Mouse (Mus musculus) kidney, embryonic 15.5 days (tissue): ENCODE measurements around the gene Fgfr2. TPM values are rescaled to one million over a fixed set of nuclear protein-coding genes. Genes with fewer than 3 reads are reported as not detected.

ENCODE experiments used
- ATAC-seq: fragments of 200-750 bp; cut with Nextera tagmentation; replicated peaks from 2 replicates; pipeline ENCODE4 v1.8.0; 2017; ENCODE audit warnings: moderate TSS enrichment; ENCODE audit not compliant: low FRiP score
- H3K27ac ChIP-seq: fragments of 300-500 bp; sonication (generic); 2 replicates; pipeline ENCODE4 v1.5.1; 2015; ENCODE audit warnings: mild to moderate bottlenecking, inconsistent platforms
- H3K27me3 ChIP-seq: fragments of 300-500 bp; sonication (generic); 2 replicates; pipeline ENCODE4 v1.6.1; 2015; ENCODE audit warnings: inconsistent platforms
- H3K36me3 ChIP-seq: fragments of 300-500 bp; sonication (generic); 2 replicates; pipeline ENCODE4 v1.6.1; 2015; ENCODE audit warnings: inconsistent platforms
- H3K4me1 ChIP-seq: fragments of 300-500 bp; sonication (generic); 2 replicates; pipeline ENCODE4 v1.6.1; 2015; ENCODE audit warnings: inconsistent platforms
- H3K4me2 ChIP-seq: fragments of 300-500 bp; sonication (generic); 2 replicates; pipeline ENCODE4 v1.6.1; 2015; ENCODE audit warnings: moderate library complexity, mild to moderate bottlenecking, inconsistent platforms
- H3K4me3 ChIP-seq: fragments of 300-500 bp; sonication (generic); replicated peaks from 2 replicates; pipeline ENCODE4 v1.5.1; 2015; ENCODE audit warnings: mild to moderate bottlenecking, inconsistent platforms
- H3K9ac ChIP-seq: fragments of 300-500 bp; sonication (generic); 2 replicates; pipeline ENCODE4 v1.6.1; 2015; ENCODE audit warnings: mild to moderate bottlenecking, inconsistent platforms
- H3K9me3 ChIP-seq: fragments of 300-500 bp; sonication (generic); replicated peaks from 2 replicates; pipeline ENCODE4 v1.6.1; 2016; ENCODE audit warnings: inconsistent platforms
- WGBS: fragments of 180-500 bp; shearing (Covaris S2); methylation state at CpG from one replicate; pipeline ENCODE4 v1.1.7; 2015; ENCODE audit warnings: mixed read lengths; 5-methylcytosine and 5-hydroxymethylcytosine counted together
- polyA plus RNA-seq: library from polyadenylated mRNA; unstranded; fragments of >200 nt; fragmentation: Nextera tagmentation; extraction: Ambion mirVana; gene quantifications from 2 replicates; pipeline ENCODE4 v1.2.1, GENCODE M21; 2015

Gene Fgfr2
- polyA plus RNA-seq, 1 experiment from 2014 or later, result 104 TPM

DNA sequence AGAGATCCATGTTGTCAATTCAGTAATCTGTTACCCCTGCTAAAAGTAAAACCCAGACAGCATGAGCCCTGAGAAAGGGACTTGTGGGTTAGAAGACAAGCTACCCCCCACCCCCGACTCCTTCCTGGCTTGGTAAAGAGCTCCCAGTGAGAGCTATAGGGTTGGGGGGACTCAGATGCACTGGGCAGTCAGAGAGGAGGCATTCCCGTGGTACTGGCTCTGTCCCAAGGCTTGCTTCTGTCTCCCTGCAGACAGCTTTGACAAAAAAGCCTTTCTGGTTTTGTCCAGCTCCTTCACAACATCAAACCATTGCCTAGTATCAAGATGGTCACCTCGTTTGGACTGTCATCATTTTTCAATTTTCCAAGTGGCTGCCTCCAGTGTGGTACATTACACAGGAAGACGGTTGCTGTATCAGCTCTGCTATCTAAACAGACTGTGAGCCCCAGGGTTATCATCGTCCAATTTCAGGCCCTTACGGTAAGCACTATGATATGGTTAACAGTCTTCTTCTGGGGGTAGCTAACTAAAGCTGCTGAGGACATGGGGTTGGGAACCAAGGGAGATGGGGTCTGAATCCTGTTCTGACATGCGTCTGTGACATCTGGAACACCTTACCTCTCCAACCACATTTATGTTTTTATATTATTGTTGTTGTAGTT is 726.4 kb downstream of the Fgfr2 start:
- 65% methylated on average over 7 of the region's 7 CpGs for WGBS
- no peak for ATAC-seq
- peaks cover 7% of the 10 kb centered on the region; the same call in 1 of the 2 replicates for H3K4me1 ChIP-seq
- H3K27me3 ChIP-seq, result no peaks in the 10 kb centered on the region
- no peaks in the 10 kb centered on the region for H3K9me3 ChIP-seq
- no peak overlapping the region for H3K9ac ChIP-seq
- H3K4me3 ChIP-seq, result no peak overlapping the region
- no peaks in the 10 kb centered on the region for H3K36me3 ChIP-seq
- H3K27ac ChIP-seq, result no peak overlapping the region
- no peak overlapping the region for H3K4me2 ChIP-seq

GRCm38 (mm10) chr7:132393582-132394175 is 729.5 kb downstream of the Fgfr2 start:
- Histone ChIP-seq H3K27ac (peak overlapping the region; percentile 23; the same call in 1 of the 2 replicates), H3K9ac (no peak overlapping the region), H3K4me3 (no peak overlapping the region), H3K4me1 (peaks cover 16% of the 10 kb centered on the region), H3K9me3 (no peaks in the 10 kb centered on the region), H3K36me3 (no peaks in the 10 kb centered on the region), H3K4me2 (no peak overlapping the region), H3K27me3 (peaks cover 4% of the 10 kb centered on the region; the same call in 1 of the 2 replicates)
- no peak for ATAC-seq

GRCm38 (mm10) chr7:132393014-132393406 is 730.1 kb downstream of the Fgfr2 start:
- Histone ChIP-seq H3K27me3 (peaks cover 4% of the 10 kb centered on the region; the same call in 1 of the 2 replicates), H3K4me3 (no peak overlapping the region), H3K9me3 (no peaks in the 10 kb centered on the region), H3K27ac (no peak overlapping the region), H3K36me3 (no peaks in the 10 kb centered on the region), H3K4me1 (peaks cover 16% of the 10 kb centered on the region), H3K9ac (no peak overlapping the region), H3K4me2 (no peak overlapping the region)
- ATAC-seq, result no peak
- 71% methylated on average over 5 of the region's 5 CpGs for WGBS

DNA sequence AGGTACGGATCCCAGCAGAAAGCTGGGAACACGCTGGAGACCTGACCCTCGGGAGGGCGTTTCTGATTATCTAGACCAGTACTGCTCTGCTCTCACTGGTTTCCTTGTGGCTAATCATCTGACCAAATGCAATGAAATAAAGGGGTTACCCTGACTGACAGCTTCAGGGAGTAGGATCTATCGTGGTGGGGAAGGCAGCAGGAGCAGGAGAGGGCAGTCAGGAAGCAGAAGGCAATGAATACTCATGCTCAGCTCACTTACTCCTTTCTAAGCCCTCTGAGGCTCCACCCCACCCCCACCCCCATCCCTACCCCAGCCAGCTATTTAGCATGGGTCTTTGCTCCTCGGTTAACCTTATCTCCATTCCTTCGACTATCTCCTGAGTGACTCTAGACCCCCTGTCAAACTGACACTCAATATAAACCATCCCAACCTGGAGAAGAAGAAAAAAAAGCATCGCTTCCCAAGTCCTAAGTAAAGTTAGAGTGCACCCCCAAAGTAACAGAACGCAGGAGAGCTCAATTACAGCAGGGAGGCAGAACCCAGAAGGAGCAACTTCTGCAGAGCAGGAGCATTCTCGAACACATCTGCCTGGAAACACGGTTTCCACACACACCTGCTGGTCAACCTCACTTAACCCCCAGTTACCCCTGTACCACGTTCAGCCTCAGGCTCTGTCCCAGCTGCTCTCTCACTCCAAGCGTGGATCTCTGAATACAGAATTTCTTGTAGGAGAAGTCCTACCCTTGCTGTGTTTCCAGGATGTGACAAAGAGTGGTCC is 730.7 kb downstream of the Fgfr2 start:
- H3K4me3 ChIP-seq, result no peak overlapping the region
- no peak overlapping the region for H3K9ac ChIP-seq
- H3K9me3 ChIP-seq, result no peaks in the 10 kb centered on the region
- H3K27ac ChIP-seq, result no peak overlapping the region
- H3K4me1 ChIP-seq, result peaks cover 16% of the 10 kb centered on the region
- WGBS, result 68% methylated on average over 13 of the region's 13 CpGs
- H3K27me3 ChIP-seq, result peaks cover 4% of the 10 kb centered on the region; the same call in 1 of the 2 replicates
- no peak overlapping the region for H3K4me2 ChIP-seq
- H3K36me3 ChIP-seq, result no peaks in the 10 kb centered on the region
- no peak for ATAC-seq

DNA sequence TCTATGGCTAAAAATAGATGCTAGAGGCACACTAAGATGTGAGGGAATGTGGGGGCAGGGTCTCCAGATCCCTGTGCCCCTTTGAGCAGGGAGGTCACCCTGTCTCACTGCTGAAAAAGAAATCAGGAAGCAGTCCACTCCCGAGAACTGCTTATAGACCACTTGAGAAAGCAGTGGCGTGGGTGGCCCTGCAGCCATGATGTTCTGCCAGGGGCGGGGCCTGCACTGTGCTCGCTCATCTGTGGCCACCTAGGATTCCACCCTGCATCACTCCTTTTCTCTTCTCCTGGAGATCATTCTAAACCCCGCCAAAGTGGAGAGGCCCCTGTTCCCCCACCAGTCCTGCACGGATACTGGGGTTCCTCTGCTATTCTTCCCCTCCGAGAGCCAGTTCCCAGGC is 733.7 kb downstream of the Fgfr2 start:
- Histone ChIP-seq H3K36me3 (no peaks in the 10 kb centered on the region), H3K9ac (no peak overlapping the region), H3K4me1 (peaks cover 40% of the 10 kb centered on the region), H3K27me3 (peaks cover 4% of the 10 kb centered on the region; the same call in 1 of the 2 replicates), H3K9me3 (no peaks in the 10 kb centered on the region), H3K4me3 (no peak overlapping the region), H3K27ac (0 out of 2 replicates have a peak overlapping the region, but pooled peaks have one; percentile 7), H3K4me2 (no peak overlapping the region)
- no peak; the same call in 1 of the 2 replicates for ATAC-seq
- 48% methylated on average over 7 of the region's 7 CpGs for WGBS

DNA sequence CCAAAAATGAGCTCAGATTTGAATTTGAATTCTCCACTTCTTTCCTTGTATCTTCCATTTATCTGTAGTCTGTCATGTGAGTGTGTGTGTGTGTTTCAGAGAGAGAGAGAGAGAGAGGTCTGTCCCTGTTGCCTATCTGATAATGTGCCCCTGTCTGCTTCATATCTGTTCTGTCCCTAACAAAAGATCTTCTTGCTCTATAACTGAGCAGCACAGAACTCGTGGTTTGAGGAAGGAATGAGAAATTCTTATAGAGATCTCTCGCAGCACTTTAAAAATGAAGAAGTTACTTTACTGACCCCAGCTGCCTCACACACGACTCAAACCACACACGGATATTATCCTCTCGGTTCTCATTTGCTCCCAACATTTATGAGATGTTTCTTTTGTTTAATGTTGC is 735.6 kb downstream of the Fgfr2 start:
- H3K36me3 ChIP-seq, result no peaks in the 10 kb centered on the region
- H3K4me3 ChIP-seq, result no peak overlapping the region
- H3K4me2 ChIP-seq, result no peak overlapping the region
- ATAC-seq, result no peak
- peaks cover 4% of the 10 kb centered on the region; the same call in 1 of the 2 replicates for H3K27me3 ChIP-seq
- peaks cover 36% of the 10 kb centered on the region for H3K4me1 ChIP-seq
- WGBS, result 70% methylated on average over 5 of the region's 5 CpGs
- H3K27ac ChIP-seq, result no peak overlapping the region
- H3K9ac ChIP-seq, result no peak overlapping the region
- no peaks in the 10 kb centered on the region for H3K9me3 ChIP-seq

- Histone ChIP-seq H3K27me3 (peaks cover 4% of the 10 kb centered on the region; the same call in 1 of the 2 replicates), H3K4me3 (no peak overlapping the region), H3K9me3 (no peaks in the 10 kb centered on the region), H3K4me1 (peaks cover 36% of the 10 kb centered on the region), H3K36me3 (no peaks in the 10 kb centered on the region), H3K4me2 (no peak overlapping the region), H3K9ac (no peak overlapping the region), H3K27ac (no peak overlapping the region)
- 16% methylated on average over 8 of the region's 8 CpGs for WGBS
- ATAC-seq, result no peak
Observed at GRCm38 (mm10) chr7:132386316-132386715, 736.8 kb downstream of the Fgfr2 start.

DNA sequence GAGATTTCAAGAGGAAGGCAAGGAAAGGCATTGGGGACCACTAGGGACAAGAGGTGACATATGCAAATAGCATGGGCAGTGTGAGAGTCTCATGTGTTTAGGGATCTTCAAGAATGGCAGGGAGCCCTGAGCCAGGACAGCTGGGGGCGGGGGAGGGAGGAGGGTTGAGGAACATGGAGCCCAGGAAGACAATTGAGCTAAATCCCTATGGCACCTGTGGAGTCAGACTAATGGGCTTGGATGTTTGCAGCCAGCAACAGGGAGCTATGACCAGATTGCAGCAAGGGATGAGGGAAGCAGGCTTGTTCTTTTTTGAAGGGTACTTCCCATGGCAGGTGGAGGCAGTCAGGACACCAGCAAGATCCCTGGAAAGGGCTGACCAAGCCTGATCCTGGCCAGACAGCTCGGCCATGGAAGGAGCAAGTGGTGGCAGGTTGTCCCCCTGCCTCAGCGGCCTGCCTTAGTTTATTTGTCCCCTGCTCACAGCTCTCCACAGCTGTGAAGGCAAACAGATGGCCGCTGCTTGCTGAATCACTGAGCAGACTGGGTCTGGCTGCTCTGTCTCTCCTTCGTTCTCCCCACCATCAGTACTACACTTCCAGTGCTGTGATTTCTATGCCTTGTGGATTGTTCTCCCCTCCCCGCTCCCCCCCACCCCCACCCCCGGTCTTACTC is 737.6 kb downstream of the Fgfr2 start:
- 31% methylated on average over 7 of the region's 7 CpGs for WGBS

DNA sequence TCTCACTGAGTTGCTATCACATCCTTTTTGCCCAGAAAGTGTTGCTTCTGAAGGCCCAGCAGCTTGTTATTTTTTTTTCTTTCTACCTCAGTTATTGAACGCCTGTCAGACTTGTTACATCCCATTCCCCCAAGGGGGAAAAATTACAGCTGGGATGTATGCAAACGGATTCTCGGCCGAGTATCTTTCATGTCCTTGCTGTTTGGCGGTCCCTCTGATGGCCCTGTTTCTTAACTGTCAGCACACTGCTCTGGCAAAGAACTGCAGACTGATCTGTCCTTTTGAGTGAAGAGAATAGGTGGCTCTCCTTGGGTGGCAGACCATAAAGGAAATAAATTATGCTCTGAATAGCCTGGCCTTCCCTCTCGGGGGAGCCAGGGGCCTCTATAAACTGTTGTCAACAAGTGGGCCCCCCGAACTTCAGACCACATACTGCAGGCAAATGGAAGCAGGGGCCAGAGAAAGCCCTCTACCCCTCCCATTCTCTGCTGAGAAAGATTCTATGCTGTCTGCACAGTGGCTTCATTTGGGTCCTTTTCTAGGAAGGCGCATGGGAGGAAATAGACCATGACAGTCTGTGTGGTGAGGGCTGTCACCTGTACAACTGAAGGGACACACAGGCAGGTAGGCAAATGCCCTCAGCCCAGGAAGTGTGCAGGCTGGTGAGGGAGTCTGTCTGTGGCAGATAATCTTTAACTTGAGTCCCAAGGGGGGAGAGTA is 738.3 kb downstream of the Fgfr2 start:
- peaks cover 1% of the 10 kb centered on the region; the same call in 1 of the 2 replicates for H3K27me3 ChIP-seq
- peaks cover 35% of the 10 kb centered on the region for H3K4me1 ChIP-seq
- H3K9me3 ChIP-seq, result no peaks in the 10 kb centered on the region
- H3K4me3 ChIP-seq, result no peak overlapping the region
- H3K9ac ChIP-seq, result no peak overlapping the region
- no peaks in the 10 kb centered on the region for H3K36me3 ChIP-seq
- no peak overlapping the region for H3K4me2 ChIP-seq
- no peak overlapping the region for H3K27ac ChIP-seq
- peak; percentile 40; the same call in 1 of the 2 replicates for ATAC-seq
- 16% methylated on average over 8 of the region's 8 CpGs for WGBS

More for the DNA sequence above, 737.6 kb downstream of the Fgfr2 start:
- H3K4me3 ChIP-seq, result no peak overlapping the region
- H3K9me3 ChIP-seq, result no peaks in the 10 kb centered on the region
- ATAC-seq, result 0 out of 2 replicates have a peak, but pooled peaks have one; percentile 22
- no peak overlapping the region for H3K27ac ChIP-seq
- H3K4me2 ChIP-seq, result no peak overlapping the region
- peaks cover 4% of the 10 kb centered on the region; the same call in 1 of the 2 replicates for H3K27me3 ChIP-seq
- H3K36me3 ChIP-seq, result no peaks in the 10 kb centered on the region
- peaks cover 36% of the 10 kb centered on the region for H3K4me1 ChIP-seq
- no peak overlapping the region for H3K9ac ChIP-seq

GRCm38 (mm10) chr7:132380634-132381336 is 742.4 kb downstream of the Fgfr2 start:
- Histone ChIP-seq H3K4me1 (peaks cover 16% of the 10 kb centered on the region), H3K4me2 (no peak overlapping the region), H3K4me3 (no peak overlapping the region), H3K9me3 (no peaks in the 10 kb centered on the region), H3K27me3 (no peaks in the 10 kb centered on the region), H3K36me3 (no peaks in the 10 kb centered on the region), H3K9ac (no peak overlapping the region), H3K27ac (no peak overlapping the region)
- WGBS, result 29% methylated on average over 1 of the region's 1 CpGs
- no peak for ATAC-seq

DNA sequence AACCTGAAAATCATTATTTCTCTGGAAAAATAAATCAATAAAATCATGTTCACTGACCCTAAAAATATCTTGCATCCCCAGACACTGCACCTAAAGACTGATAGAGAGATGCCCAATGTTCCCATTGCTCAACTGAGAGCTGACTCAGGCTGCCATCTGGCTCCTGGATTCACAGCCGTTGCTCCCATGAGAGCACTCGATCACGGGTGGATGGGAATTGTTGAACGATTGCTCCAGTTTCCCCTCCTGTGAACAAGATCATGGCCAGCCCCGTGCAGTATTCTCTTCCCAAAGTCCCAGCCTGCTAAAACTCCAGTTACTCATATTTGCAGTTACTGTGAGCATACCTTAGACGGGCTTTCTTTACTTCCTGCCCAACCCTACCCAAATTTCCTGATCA is 745.2 kb downstream of the Fgfr2 start:
- Histone ChIP-seq H3K27ac (no peak overlapping the region), H3K4me3 (no peak overlapping the region), H3K4me2 (no peak overlapping the region), H3K9me3 (no peaks in the 10 kb centered on the region), H3K36me3 (no peaks in the 10 kb centered on the region), H3K4me1 (peaks cover 8% of the 10 kb centered on the region; the same call in 1 of the 2 replicates), H3K9ac (no peak overlapping the region), H3K27me3 (no peaks in the 10 kb centered on the region)
- WGBS, result 69% methylated on average over 6 of the region's 6 CpGs
- ATAC-seq, result no peak
